Mouse (Mus musculus): Measurements from ENCODE around the gene Rcan2. TPM values are rescaled to one million over a fixed set of nuclear protein-coding genes. Genes with fewer than 3 reads are reported as not detected.

Gene Rcan2
- polyA plus RNA-seq, 1 experiment from 2014 or later, result 62.3 TPM

GRCm38 (mm10) chr17:43832401-43833124, 31.4 kb downstream of the Rcan2 start:
- no peak overlapping the region for H3K4me3 ChIP-seq (replicated peaks)
- no peaks in the 10 kb centered on the region for H3K27me3 ChIP-seq
- no peaks in the 10 kb centered on the region for H3K9me3 ChIP-seq
- 80% methylated on average over 15 of the region's 15 CpGs for WGBS
- no peak overlapping the region for H3K9ac ChIP-seq (replicated peaks)
- H3K4me2 ChIP-seq (replicated peaks), result no peak overlapping the region
- H3K4me1 ChIP-seq (replicated peaks), result no peaks in the 10 kb centered on the region
- H3K27ac ChIP-seq, result no peak overlapping the region
- no peaks in the 10 kb centered on the region for H3K36me3 ChIP-seq
- ATAC-seq, result no peak

DNA sequence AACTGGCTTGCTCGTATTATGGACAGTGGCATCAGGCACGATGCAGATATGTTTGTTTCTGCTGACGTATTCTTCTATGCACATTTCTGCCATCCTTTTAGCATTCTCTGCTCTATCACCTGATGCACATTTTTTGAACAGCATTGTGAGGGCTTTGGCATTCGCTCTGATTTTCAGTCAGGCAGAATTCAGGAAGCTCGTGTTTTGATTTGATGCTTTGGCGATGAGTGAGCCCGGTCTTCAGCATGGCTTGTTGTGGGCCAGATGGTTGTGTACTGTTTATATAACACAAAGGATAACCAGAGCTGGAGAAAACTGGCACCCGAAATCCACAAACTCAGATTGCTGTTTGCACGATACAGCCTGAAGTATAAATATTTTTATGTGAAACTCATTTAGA, 39.1 kb downstream of the Rcan2 start:
- Histone ChIP-seq H3K4me2 (replicated peaks) (no peak overlapping the region), H3K4me1 (replicated peaks) (no peaks in the 10 kb centered on the region), H3K27ac (no peak overlapping the region), H3K9ac (replicated peaks) (no peak overlapping the region), H3K27me3 (no peaks in the 10 kb centered on the region), H3K4me3 (replicated peaks) (no peak overlapping the region), H3K36me3 (no peaks in the 10 kb centered on the region), H3K9me3 (no peaks in the 10 kb centered on the region)
- ATAC-seq, result no peak
- 94% methylated on average over 9 of the region's 9 CpGs for WGBS

- H3K27me3 ChIP-seq, result no peaks in the 10 kb centered on the region
- no peak overlapping the region for H3K4me3 ChIP-seq (replicated peaks)
- H3K4me1 ChIP-seq (replicated peaks), result no peaks in the 10 kb centered on the region
- no peak for ATAC-seq
- no peak overlapping the region for H3K4me2 ChIP-seq (replicated peaks)
- H3K9me3 ChIP-seq, result no peaks in the 10 kb centered on the region
- no peak overlapping the region for H3K27ac ChIP-seq
- WGBS, result 89% methylated on average over 2 of the region's 2 CpGs
- H3K9ac ChIP-seq (replicated peaks), result no peak overlapping the region
- no peaks in the 10 kb centered on the region for H3K36me3 ChIP-seq
These were observed 45.6 kb downstream of the Rcan2 start for GRCm38 (mm10) chr17:43846714-43847113.

- Histone ChIP-seq H3K36me3 (no peaks in the 10 kb centered on the region), H3K27ac (no peak overlapping the region), H3K4me2 (replicated peaks) (no peak overlapping the region), H3K27me3 (no peaks in the 10 kb centered on the region), H3K4me3 (replicated peaks) (no peak overlapping the region), H3K9me3 (no peaks in the 10 kb centered on the region), H3K9ac (replicated peaks) (no peak overlapping the region), H3K4me1 (replicated peaks) (no peaks in the 10 kb centered on the region)
- 75% methylated on average over 3 of the region's 3 CpGs for WGBS
- no peak for ATAC-seq
These were observed 47.8 kb downstream of the Rcan2 start for GRCm38 (mm10) chr17:43848903-43849302.

GRCm38 (mm10) chr17:43855132-43855531, 54.0 kb downstream of the Rcan2 start:
- Histone ChIP-seq H3K4me1 (replicated peaks) (no peaks in the 10 kb centered on the region), H3K27me3 (no peaks in the 10 kb centered on the region), H3K4me3 (replicated peaks) (no peak overlapping the region), H3K36me3 (no peaks in the 10 kb centered on the region), H3K27ac (no peak overlapping the region), H3K4me2 (replicated peaks) (no peak overlapping the region), H3K9ac (replicated peaks) (no peak overlapping the region), H3K9me3 (no peaks in the 10 kb centered on the region)
- ATAC-seq, result no peak
- 85% methylated on average over 5 of the region's 5 CpGs for WGBS

- Histone ChIP-seq H3K4me2 (replicated peaks) (no peak overlapping the region), H3K36me3 (no peaks in the 10 kb centered on the region), H3K27ac (no peak overlapping the region), H3K4me3 (replicated peaks) (no peak overlapping the region), H3K9me3 (no peaks in the 10 kb centered on the region), H3K4me1 (replicated peaks) (no peaks in the 10 kb centered on the region), H3K27me3 (no peaks in the 10 kb centered on the region), H3K9ac (replicated peaks) (no peak overlapping the region)
- no peak for ATAC-seq
- WGBS, result 81% methylated on average over 4 of the region's 4 CpGs
These were observed 54.9 kb downstream of the Rcan2 start for GRCm38 (mm10) chr17:43856081-43856480.

GRCm38 (mm10) chr17:43868808-43869207, 67.7 kb downstream of the Rcan2 start:
- Histone ChIP-seq H3K4me3 (replicated peaks) (no peak overlapping the region), H3K27ac (no peak overlapping the region), H3K4me2 (replicated peaks) (no peak overlapping the region), H3K9me3 (no peaks in the 10 kb centered on the region), H3K4me1 (replicated peaks) (no peaks in the 10 kb centered on the region), H3K9ac (replicated peaks) (no peak overlapping the region), H3K27me3 (no peaks in the 10 kb centered on the region), H3K36me3 (no peaks in the 10 kb centered on the region)
- 88% methylated on average over 9 of the region's 9 CpGs for WGBS
- ATAC-seq, result no peak

DNA sequence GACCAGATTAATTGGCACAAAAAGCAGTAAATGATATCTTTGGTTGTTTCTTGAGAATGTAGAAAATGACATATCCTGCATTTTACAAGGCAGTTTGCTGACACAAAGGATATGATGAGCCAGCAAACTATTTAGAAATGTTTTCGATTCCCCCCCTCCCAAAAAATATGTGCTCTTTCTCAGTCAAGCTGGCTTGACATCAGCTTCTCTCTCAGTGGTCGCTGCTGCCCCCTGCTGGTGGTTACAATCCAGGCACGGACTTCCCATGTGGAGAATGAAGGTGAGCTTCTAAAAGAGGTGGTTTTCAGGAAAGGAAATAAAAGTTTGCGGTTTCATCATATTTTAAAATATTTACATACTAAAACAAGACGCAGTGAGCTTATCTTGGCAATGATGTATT, 68.5 kb downstream of the Rcan2 start:
- WGBS, result 25% methylated on average over 5 of the region's 5 CpGs
- H3K27me3 ChIP-seq, result no peaks in the 10 kb centered on the region

DNA sequence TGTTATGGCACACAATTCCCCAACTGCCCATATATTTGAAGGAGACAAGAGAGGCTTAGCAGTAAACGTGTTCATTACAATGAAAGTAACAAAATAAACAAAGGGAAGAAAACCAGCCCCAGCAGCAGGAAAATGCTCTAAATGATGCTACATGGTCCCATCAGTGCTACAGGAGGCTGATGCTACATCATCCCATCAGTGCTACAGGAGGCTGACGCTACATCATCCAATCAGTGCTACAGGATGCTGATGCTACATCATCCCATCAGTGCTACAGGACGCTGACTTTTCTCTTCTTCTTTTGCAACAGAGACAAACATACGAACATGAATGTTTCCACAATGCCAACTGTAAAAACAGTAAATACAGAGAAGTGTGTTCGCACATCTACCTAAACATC, 73.3 kb downstream of the Rcan2 start:
- WGBS, result 83% methylated on average over 5 of the region's 5 CpGs
- Histone ChIP-seq H3K27me3 (no peaks in the 10 kb centered on the region), H3K4me1 (replicated peaks) (no peaks in the 10 kb centered on the region), H3K27ac (no peak overlapping the region), H3K4me3 (replicated peaks) (no peak overlapping the region), H3K9me3 (no peaks in the 10 kb centered on the region), H3K36me3 (no peaks in the 10 kb centered on the region), H3K4me2 (replicated peaks) (no peak overlapping the region), H3K9ac (replicated peaks) (no peak overlapping the region)
- ATAC-seq, result no peak

More for the DNA sequence above, 68.5 kb downstream of the Rcan2 start:
- H3K27ac ChIP-seq, result no peak overlapping the region
- no peak overlapping the region for H3K9ac ChIP-seq (replicated peaks)
- no peaks in the 10 kb centered on the region for H3K36me3 ChIP-seq
- H3K9me3 ChIP-seq, result no peaks in the 10 kb centered on the region
- H3K4me1 ChIP-seq (replicated peaks), result no peaks in the 10 kb centered on the region
- no peak overlapping the region for H3K4me3 ChIP-seq (replicated peaks)
- 0 out of 2 replicates have a peak, but pooled peaks have one; percentile 45 for ATAC-seq
- H3K4me2 ChIP-seq (replicated peaks), result no peak overlapping the region

GRCm38 (mm10) chr17:43877425-43877824, 76.3 kb downstream of the Rcan2 start:
- 59% methylated on average over 2 of the region's 2 CpGs for WGBS
- Histone ChIP-seq H3K4me2 (replicated peaks) (no peak overlapping the region), H3K27ac (no peak overlapping the region), H3K9ac (replicated peaks) (no peak overlapping the region), H3K36me3 (no peaks in the 10 kb centered on the region), H3K27me3 (no peaks in the 10 kb centered on the region), H3K4me1 (replicated peaks) (no peaks in the 10 kb centered on the region), H3K4me3 (replicated peaks) (no peak overlapping the region), H3K9me3 (no peaks in the 10 kb centered on the region)
- ATAC-seq, result no peak

- no peaks in the 10 kb centered on the region for H3K27me3 ChIP-seq
- WGBS, result 23% methylated on average over 1 of the region's 1 CpGs
- H3K36me3 ChIP-seq, result no peaks in the 10 kb centered on the region
- H3K4me3 ChIP-seq (replicated peaks), result no peak overlapping the region
- peak; percentile 55; the same call in 1 of the 2 replicates for ATAC-seq
- H3K4me2 ChIP-seq (replicated peaks), result no peak overlapping the region
- H3K27ac ChIP-seq, result no peak overlapping the region
- no peaks in the 10 kb centered on the region for H3K4me1 ChIP-seq (replicated peaks)
- H3K9ac ChIP-seq (replicated peaks), result no peak overlapping the region
- no peaks in the 10 kb centered on the region for H3K9me3 ChIP-seq
These were observed 81.9 kb downstream of the Rcan2 start for GRCm38 (mm10) chr17:43883016-43883415.

- Histone ChIP-seq H3K36me3 (no peaks in the 10 kb centered on the region), H3K9ac (replicated peaks) (no peak overlapping the region), H3K27me3 (no peaks in the 10 kb centered on the region), H3K27ac (no peak overlapping the region), H3K4me1 (replicated peaks) (no peaks in the 10 kb centered on the region), H3K4me3 (replicated peaks) (no peak overlapping the region), H3K4me2 (replicated peaks) (no peak overlapping the region), H3K9me3 (no peaks in the 10 kb centered on the region)
- WGBS, result 79% methylated on average over 7 of the region's 7 CpGs
- no peak for ATAC-seq
These were observed 85.1 kb downstream of the Rcan2 start for GRCm38 (mm10) chr17:43886262-43886661.

DNA sequence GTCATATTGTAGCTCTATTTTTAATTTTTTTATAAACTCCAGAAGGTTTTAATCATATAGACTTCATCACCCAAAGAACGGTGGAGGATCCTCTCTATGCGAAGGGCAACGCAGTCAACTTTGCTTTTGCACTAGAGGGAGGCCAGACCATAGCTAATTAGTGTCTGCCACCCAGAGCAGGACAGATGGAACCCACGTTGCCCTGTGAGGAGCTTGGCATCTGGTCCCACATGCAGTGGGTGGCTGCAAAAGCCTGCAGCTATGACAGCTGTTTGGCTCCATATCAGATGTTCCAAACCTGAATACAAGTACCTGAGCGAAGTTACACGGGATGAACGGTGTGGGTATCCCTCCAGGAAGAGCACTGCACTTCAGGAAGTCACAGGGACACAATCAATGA, 86.8 kb downstream of the Rcan2 start:
- ATAC-seq, result no peak
- H3K9ac ChIP-seq (replicated peaks), result no peak overlapping the region
- no peaks in the 10 kb centered on the region for H3K4me1 ChIP-seq (replicated peaks)
- no peak overlapping the region for H3K27ac ChIP-seq
- H3K36me3 ChIP-seq, result no peaks in the 10 kb centered on the region
- no peaks in the 10 kb centered on the region for H3K27me3 ChIP-seq
- no peak overlapping the region for H3K4me2 ChIP-seq (replicated peaks)
- H3K9me3 ChIP-seq, result no peaks in the 10 kb centered on the region
- H3K4me3 ChIP-seq (replicated peaks), result no peak overlapping the region
- WGBS, result 86% methylated on average over 7 of the region's 7 CpGs
